Mouse (Mus musculus) testis, adult 2 months (tissue): ENCODE data around the gene Etv5.

ENCODE experiments used
- CTCF ChIP-seq: fragments of 200-500 bp; IDR thresholded peaks from 2 replicates; pipeline ENCODE4 v1.5.1; 2012; ENCODE audit warnings: low read depth, mild to moderate bottlenecking, inconsistent platforms, low read length, moderate library complexity; ENCODE audit not compliant: control insufficient read depth, insufficient read depth, insufficient replicate concordance
- POLR2A ChIP-seq: fragments of 200-500 bp; IDR thresholded peaks from 2 replicates; pipeline ENCODE4 v1.6.1; 2012; ENCODE audit warnings: low read depth, mild to moderate bottlenecking, inconsistent platforms, low read length, moderate library complexity; ENCODE audit not compliant: control insufficient read depth

DNA sequence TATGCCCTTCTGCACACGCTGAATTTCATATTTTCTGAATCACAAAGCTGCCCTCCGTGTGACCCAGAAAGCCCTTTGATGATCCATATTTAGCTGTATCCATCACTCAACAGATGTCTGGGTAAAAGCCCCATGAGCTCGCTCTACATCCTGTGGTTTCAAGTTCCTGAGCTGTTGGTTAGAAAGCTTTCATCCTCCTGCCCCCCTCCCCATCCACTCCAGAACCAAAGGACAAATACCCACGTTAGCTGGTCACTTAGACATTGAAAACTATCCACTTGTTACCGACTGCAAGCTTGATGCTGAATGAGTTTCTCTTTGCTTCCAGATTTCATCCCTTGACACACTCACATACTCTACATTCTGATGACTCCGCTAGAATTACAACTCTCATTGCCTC is 22.2 kb upstream of the Etv5 start:
- TF ChIP-seq CTCF (no peak), POLR2A (no peak)
